Mouse (Mus musculus) testis, adult 2 months (tissue): ENCODE results near the gene Nfkbia.

Source experiments
- CTCF ChIP-seq: fragments of 200-500 bp; IDR thresholded peaks from 2 replicates; pipeline ENCODE4 v1.5.1; 2012; ENCODE audit warnings: low read depth, mild to moderate bottlenecking, inconsistent platforms, low read length, moderate library complexity; ENCODE audit not compliant: control insufficient read depth, insufficient read depth, insufficient replicate concordance
- POLR2A ChIP-seq: fragments of 200-500 bp; IDR thresholded peaks from 2 replicates; pipeline ENCODE4 v1.6.1; 2012; ENCODE audit warnings: low read depth, mild to moderate bottlenecking, inconsistent platforms, low read length, moderate library complexity; ENCODE audit not compliant: control insufficient read depth

- TF ChIP-seq CTCF, result no peak
- no peak for TF ChIP-seq POLR2A
These were observed 49.3 kb downstream of the Nfkbia start for GRCm38 (mm10) chr12:55442861-55443850.
